ENCODE assay signal across 24 mouse cellular contexts in the genomic region with DNA sequence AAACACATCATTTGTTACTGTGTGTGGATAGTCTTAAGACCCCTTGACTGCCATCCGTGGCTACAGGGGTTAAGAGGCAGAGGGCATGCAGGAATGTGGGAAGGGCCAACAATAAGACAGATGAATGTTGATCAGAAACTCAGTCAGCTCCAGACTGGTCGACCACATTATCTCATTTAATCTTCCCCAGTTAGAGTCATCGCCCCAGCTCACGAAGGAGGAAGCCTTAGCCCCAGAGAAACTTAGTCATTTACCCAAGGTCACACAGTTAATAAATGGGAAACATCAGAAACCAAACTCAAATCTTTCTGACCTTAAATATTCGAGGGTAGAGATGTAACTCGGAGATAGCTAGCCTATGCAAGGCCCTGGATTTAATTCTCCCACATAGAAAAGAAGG. TPM values are rescaled to one million over a fixed set of nuclear protein-coding genes. Genes with fewer than 3 reads are reported as not detected.
DNase-seq lines count a peak whose midpoint lies in the region; ATAC-seq and TF ChIP-seq lines count a peak whose summit lies in the region.
"Had no signal": no experiment of that assay in that cellular context is flagged by ENCODE, and none has a peak within 500 bp of the region (broad histone marks: within the 10 kb centered on the region; RNA-seq: fewer than 3 reads in every experiment).

No protein-coding gene starts in this region.

- intact Hi-C loops in gastrocnemius, adult 2 months (cut with DNase I) = no loop called here

- H3K27ac ChIP-seq in MEL (ENCODE audit: control insufficient read depth, low read depth, low read length) = peak overlapping the region; percentile 55
- no peak overlapping the region for H3K27ac ChIP-seq in forebrain, postnatal 0 days (ENCODE audit: low read depth, low read length)
- H3K27ac ChIP-seq in gastrocnemius, adult 2 months = no peak overlapping the region
- H3K27ac ChIP-seq: heart, embryonic 10.5 days; hindbrain, embryonic 14.5 days; intestine, embryonic 15.5 days; liver, embryonic 14.5 days; midbrain, embryonic 12.5 days had no signal

- TF ChIP-seq CTCF in MEL (IDR thresholded peaks at IDR 0.05 in 2 of 3, conservative IDR thresholded peaks at IDR 0.05 in 1 of 3; ENCODE audit: control insufficient read depth in 1 of 3, insufficient read depth in 1 of 3, low read depth in 2 of 3, low read length in 3 of 3, poor library complexity in 1 of 3, severe bottlenecking in 1 of 3) = no peak
- TF ChIP-seq CTCF in forebrain, postnatal 0 days (IDR thresholded peaks at IDR 0.05; ENCODE audit: low read depth) = no peak
- TF ChIP-seq CTCF in gastrocnemius, adult 2 months (IDR thresholded peaks at IDR 0.05) = no peak

- no peak for TF ChIP-seq RAD21 in MEL (IDR thresholded peaks at IDR 0.05; ENCODE audit: low read depth, low read length)

- H3K79me2 ChIP-seq in MEL (ENCODE audit: control insufficient read depth, insufficient read depth, low read length, poor library complexity) = no peaks in the 10 kb centered on the region
- H3K79me2 ChIP-seq in myocyte (ENCODE audit: control insufficient read depth, insufficient read depth) = peaks cover 57% of the 10 kb centered on the region

- H3K4me3 ChIP-seq in MEL (ENCODE audit: control insufficient read depth in 1 of 2, insufficient read depth in 1 of 2, low read depth in 2 of 2, low read length in 2 of 2) (no peak overlapping the region), myocyte (no peak overlapping the region)
- H3K4me3 ChIP-seq in forebrain, postnatal 0 days (ENCODE audit: low read depth, low read length) = no peak overlapping the region
- H3K4me3 ChIP-seq in gastrocnemius, adult 2 months = no peak overlapping the region
- H3K4me3 ChIP-seq: heart, embryonic 10.5 days; intestine, embryonic 15.5 days; midbrain, embryonic 12.5 days had no signal

- WGBS in forebrain, postnatal 0 days = 71% methylated on average over 6 of the region's 6 CpGs

- TF ChIP-seq POLR2A in MEL (IDR thresholded peaks at IDR 0.05; ENCODE audit: control insufficient read depth in 1 of 2, insufficient read depth in 1 of 2, low read depth in 1 of 2, low read length in 2 of 2, poor library complexity in 1 of 2) (no peak), myocyte (IDR thresholded peaks at IDR 0.05; ENCODE audit: insufficient read length, low read depth) (no peak)

- H3K36me3 ChIP-seq in MEL (ENCODE audit: control insufficient read depth in 1 of 2, insufficient read depth in 2 of 2, low read length in 2 of 2) = peaks cover 0 to 24% of the 10 kb centered on the region in 2 experiments; a peak in 2 of 4 replicates
- H3K36me3 ChIP-seq in myocyte (ENCODE audit: control insufficient read depth, insufficient read depth) = peaks cover 26% of the 10 kb centered on the region
- H3K36me3 ChIP-seq in forebrain, postnatal 0 days (ENCODE audit: insufficient read depth) = no peaks in the 10 kb centered on the region
- H3K36me3 ChIP-seq: heart, embryonic 10.5 days; intestine, embryonic 15.5 days; midbrain, embryonic 12.5 days had no signal

- DNase-seq in heart, adult 11 months = peak; percentile 28
- no peak for DNase-seq in heart, adult 9 months (ENCODE audit: low spot score in 2 of 2)
- DNase-seq in MEL (ENCODE audit: low read depth, low spot score) = peak; percentile 44
- DNase-seq in forebrain, postnatal 0 days = no peak
- DNase-seq in gastrocnemius, adult 2 months = no peak
- DNase-seq: adrenal gland, postnatal 25 days; cerebellum, adult 9-10 months; gastrocnemius, postnatal 36 days; heart, postnatal 4 days; kidney, adult 9 months; kidney, postnatal 25 days; lung, embryonic 14.5 days; lung, postnatal 4 days; right cerebral cortex, postnatal 25 days had no signal

- peaks cover 3 to 15% of the 10 kb centered on the region in 2 experiments for H3K4me1 ChIP-seq in MEL (ENCODE audit: control insufficient read depth in 1 of 2, insufficient read depth in 2 of 2, low read length in 2 of 2)
- H3K4me1 ChIP-seq in forebrain, postnatal 0 days (ENCODE audit: insufficient read depth) = no peaks in the 10 kb centered on the region
- H3K4me1 ChIP-seq: midbrain, embryonic 12.5 days had no signal

- no peak for TF ChIP-seq EP300 in MEL (IDR thresholded peaks at IDR 0.05; ENCODE audit: low read depth in 1 of 2, low read length in 2 of 2)

- no peaks in the 10 kb centered on the region for H3K9me3 ChIP-seq in MEL (replicated peaks; ENCODE audit: insufficient read depth, low read length)
- no peaks in the 10 kb centered on the region for H3K9me3 ChIP-seq in forebrain, postnatal 0 days (ENCODE audit: low read length)
- H3K9me3 ChIP-seq: heart, embryonic 10.5 days; intestine, embryonic 15.5 days; midbrain, embryonic 12.5 days had no signal

- H3K27me3 ChIP-seq in MEL (ENCODE audit: control insufficient read depth in 1 of 2, insufficient read depth in 2 of 2, low read length in 2 of 2) (no peaks in the 10 kb centered on the region), myocyte (ENCODE audit: control insufficient read depth, insufficient read depth, insufficient read length) (no peaks in the 10 kb centered on the region)
- no peaks in the 10 kb centered on the region for H3K27me3 ChIP-seq in forebrain, postnatal 0 days (ENCODE audit: insufficient read depth, low read length)
- H3K27me3 ChIP-seq: intestine, embryonic 15.5 days; midbrain, embryonic 12.5 days; Patski had no signal

- no peak overlapping the region for H3ac ChIP-seq in myocyte (ENCODE audit: control insufficient read depth, insufficient read length)

- H3K9ac ChIP-seq in MEL (ENCODE audit: control insufficient read depth, low read depth, low read length, poor library complexity, severe bottlenecking) = no peak overlapping the region
- no peak overlapping the region for H3K9ac ChIP-seq in forebrain, postnatal 0 days
- H3K9ac ChIP-seq: hindbrain, embryonic 14.5 days; intestine, embryonic 15.5 days; liver, embryonic 14.5 days; lung, embryonic 14.5 days; midbrain, embryonic 12.5 days had no signal

- H3K4me2 ChIP-seq in myocyte (ENCODE audit: low read depth) = peak overlapping the region; percentile 79
- H3K4me2 ChIP-seq in forebrain, postnatal 0 days (ENCODE audit: low read depth) = no peak overlapping the region
- H3K4me2 ChIP-seq: hindbrain, embryonic 14.5 days; intestine, embryonic 15.5 days; lung, embryonic 14.5 days; midbrain, embryonic 12.5 days had no signal

- ATAC-seq in granulocyte monocyte progenitor cell, adult 5-6 weeks (replicated peaks; ENCODE audit: poor library complexity, severe bottlenecking) = peak; percentile 38
- ATAC-seq in forebrain, postnatal 0 days = no peak
- no peak for ATAC-seq in megakaryocyte-erythroid progenitor cell, adult 5-6 weeks (replicated peaks; ENCODE audit: low FRiP score, low TSS enrichment, poor library complexity, severe bottlenecking)
- ATAC-seq: forebrain, embryonic 14.5 days; intestine, embryonic 15.5 days; Patski had no signal

TF ChIP-seq in MEL, 35 proteins besides CTCF, POLR2A, EP300 and RAD21:
- no peak for TF ChIP-seq TAL1 (IDR thresholded peaks at IDR 0.05; ENCODE audit: low read length)
- no peak for TF ChIP-seq GABPA (IDR thresholded peaks at IDR 0.05; ENCODE audit: low read depth, low read length)
- no peak for TF ChIP-seq MAFK (IDR thresholded peaks at IDR 0.05; ENCODE audit: borderline replicate concordance, low read depth, low read length)
- TF ChIP-seq CHD1 (IDR thresholded peaks at IDR 0.05; ENCODE audit: low read depth, low read length) = no peak
- no peak for TF ChIP-seq POLR2AphosphoS2 (IDR thresholded peaks at IDR 0.05; ENCODE audit: low read length)
- no peak for TF ChIP-seq ELF1 (IDR thresholded peaks at IDR 0.05; ENCODE audit: low read depth, low read length)
- TF ChIP-seq GATA1 (IDR thresholded peaks at IDR 0.05; ENCODE audit: low read depth, low read length) = no peak
- no peak for TF ChIP-seq ZKSCAN1 (IDR thresholded peaks at IDR 0.05; ENCODE audit: low read depth, low read length)
- no peak for TF ChIP-seq CHD2 (IDR thresholded peaks at IDR 0.05; ENCODE audit: low read length)
- TF ChIP-seq USF2 (IDR thresholded peaks at IDR 0.05; ENCODE audit: borderline replicate concordance in 1 of 2, insufficient read depth in 1 of 2, low read depth in 1 of 2, low read length in 2 of 2) = no peak
- TF ChIP-seq KAT2A (conservative IDR thresholded peaks at IDR 0.05; ENCODE audit: low read depth, low read length) = no peak

TF ChIP-seq in myocyte, 11 proteins besides CTCF, POLR2A, EP300 and RAD21:
- TF ChIP-seq CEBPB (IDR thresholded peaks at IDR 0.05; ENCODE audit: insufficient read depth, poor library complexity, severe bottlenecking) (no peak), SRF (IDR thresholded peaks at IDR 0.05; ENCODE audit: control insufficient read depth, insufficient read length, low read depth) (no peak), E2F4 (IDR thresholded peaks at IDR 0.05; ENCODE audit: insufficient read depth) (no peak), USF1 (IDR thresholded peaks at IDR 0.05; ENCODE audit: low read depth) (no peak), MAX (IDR thresholded peaks at IDR 0.05; ENCODE audit: low read depth) (no peak), TCF12 (IDR thresholded peaks at IDR 0.05; ENCODE audit: insufficient read depth, poor library complexity, severe bottlenecking) (no peak), MYOD1 (IDR thresholded peaks at IDR 0.05; ENCODE audit: control insufficient read depth in 1 of 3, insufficient read length in 2 of 3, low read depth in 2 of 3) (no peak), MYOG (IDR thresholded peaks at IDR 0.05; ENCODE audit: control insufficient read depth in 1 of 3, insufficient read depth in 1 of 3, insufficient read length in 2 of 3, low read depth in 2 of 3) (no peak), TCF3 (IDR thresholded peaks at IDR 0.05; ENCODE audit: insufficient read length, low read depth) (no peak), REST (IDR thresholded peaks at IDR 0.05; ENCODE audit: insufficient read depth, insufficient read length) (no peak), POLR2AphosphoS2 (IDR thresholded peaks at IDR 0.05; ENCODE audit: insufficient read length, low read depth) (no peak)
TF ChIP-seq in myocyte: peak in this region for 0.

RNA-seq across cellular contexts. Expression of a gene that starts 58.4 kb away (rescaled TPM):
- total RNA-seq in MEL (2012; rRNA removed) = 7.0 and 7.6 TPM in 2 replicates
- polyA plus RNA-seq in MEL (2012; ENCODE audit: insufficient read depth in 1 of 2, insufficient read length in 2 of 2, low read depth in 1 of 2, low replicate concordance in 2 of 2, missing spikeins in 1 of 2) (10 to 100 TPM in 1 of 2 experiments, not detected in 1; 28.6 TPM), myocyte (2012; fragmentation: generic; extraction: Trizol) (30.9 TPM)
- 27.0 and 27.8 TPM in 2 replicates for total RNA-seq in granulocyte monocyte progenitor cell, adult 5-6 weeks (2014; fragmentation: Nextera tagmentation)
- 13.5 and 17.0 TPM in 2 replicates for total RNA-seq in granulocyte monocyte progenitor cell, adult 5-6 weeks (2017)
- 3.2 and 5.5 TPM in 2 replicates for total RNA-seq in forebrain, postnatal 0 days (2014; rRNA removed)
- 20.5 and 24.5 TPM in 2 replicates for polyA plus RNA-seq in forebrain, postnatal 0 days (2015; fragmentation: Nextera tagmentation; extraction: Ambion mirVana)
- total RNA-seq in megakaryocyte-erythroid progenitor cell, adult 5-6 weeks (2014; fragmentation: Nextera tagmentation) = 14.7 and 21.5 TPM in 2 replicates
- 6.6 and 11.8 TPM in 2 replicates for total RNA-seq in megakaryocyte-erythroid progenitor cell, adult 5-6 weeks (2017)
- total RNA-seq in gastrocnemius, adult 2 months (2021) = 10 to 100 TPM; 10.2 to 10.8 TPM

Comparison
In these comparisons a context has a peak if more than half of its experiments do, and no peak if none do; other contexts are left out.
1. DNase-seq: peak in heart, adult 11 months (single experiment) and MEL (single experiment); none in heart, adult 9 months (0 of 2), forebrain, postnatal 0 days (single experiment) and gastrocnemius, adult 2 months (single experiment).